Mouse (Mus musculus) CH12.LX (cell line): ENCODE data around the gene Fkbp9. TPM values are rescaled to one million over a fixed set of nuclear protein-coding genes. Genes with fewer than 3 reads are reported as not detected.

ENCODE experiments used
- DNase-seq: peaks from one replicate; pipeline ENCODE4 v3.0.0-alpha.2; 2013; ENCODE audit errors: extremely low read depth
- H3K27ac ChIP-seq: 2 replicates; pipeline ENCODE4 v1.5.1; 2012; ENCODE audit warnings: low read depth, mild to moderate bottlenecking, control low read depth, moderate library complexity; ENCODE audit not compliant: insufficient read depth
- H3K27me3 ChIP-seq: replicated peaks from 2 replicates; pipeline ENCODE3; 2012; ENCODE audit warnings: inconsistent platforms
- H3K36me3 ChIP-seq, 2 experiments: replicated peaks in 1 of 2; 2 replicates each; pipeline versions ENCODE3 to v1.6.1; 2012; ENCODE audit warnings: inconsistent platforms in 1 of 2, low read length in 1 of 2, mild to moderate bottlenecking in 1 of 2, mixed read lengths in 1 of 2, moderate library complexity in 1 of 2; ENCODE audit not compliant: control insufficient read depth in 1 of 2, insufficient read depth in 1 of 2
- H3K4me1 ChIP-seq, 2 experiments: 2 replicates each; pipeline ENCODE4 v1.6.1; 2012; ENCODE audit warnings: inconsistent platforms in 1 of 2, moderate library complexity in 1 of 2; ENCODE audit not compliant: insufficient read depth in 2 of 2, control insufficient read depth in 1 of 2
- H3K4me2 ChIP-seq: 2 replicates; pipeline ENCODE4 v1.6.1; 2012; ENCODE audit warnings: low read depth, mild to moderate bottlenecking, control low read depth; ENCODE audit not compliant: poor library complexity, insufficient read depth, severe bottlenecking
- H3K4me3 ChIP-seq, 3 experiments: fragments of 150-350 bp in 1 of 3; sonication (generic) in 1 of 3; replicated peaks in 1 of 3; 2 replicates each; pipeline versions ENCODE3 to v1.5.1; 2011 to 2012; ENCODE audit warnings: low read depth in 2 of 3, low read length in 2 of 3, mild to moderate bottlenecking in 2 of 3, moderate library complexity in 2 of 3, control low read depth in 1 of 3, improper control_type of control experiment in 1 of 3, inconsistent platforms in 1 of 3, mixed read lengths in 1 of 3; ENCODE audit not compliant: poor library complexity in 1 of 3
- H3K79me2 ChIP-seq: replicated peaks from 2 replicates; pipeline ENCODE4 v1.6.1; 2012; ENCODE audit warnings: mild to moderate bottlenecking, moderate library complexity; ENCODE audit not compliant: control insufficient read depth, poor library complexity, insufficient read depth, severe bottlenecking; ENCODE audit errors: extremely low read depth
- H3K9ac ChIP-seq: 2 replicates; pipeline ENCODE4 v1.6.1; 2012; ENCODE audit warnings: low read depth, mild to moderate bottlenecking, control low read depth, moderate library complexity; ENCODE audit not compliant: insufficient read depth
- H3K9me3 ChIP-seq: replicated peaks from 2 replicates; pipeline ENCODE3; 2012; ENCODE audit warnings: low read length, inconsistent platforms, mixed read lengths
- CHD2 ChIP-seq: IDR thresholded peaks from 2 replicates; pipeline ENCODE4 v1.6.1; 2011; ENCODE audit warnings: low read length, improper control_type of control experiment
- ETS1 ChIP-seq: conservative IDR thresholded peaks from 2 replicates; pipeline ENCODE4 v1.6.1; 2012; ENCODE audit warnings: low read depth, mild to moderate bottlenecking, inconsistent platforms, low read length, improper control_type of control experiment, moderate library complexity
- GABPA ChIP-seq: IDR thresholded peaks from 2 replicates; pipeline ENCODE4 v1.6.1; 2012; ENCODE audit warnings: low read depth, low read length, improper control_type of control experiment, inconsistent platforms; ENCODE audit not compliant: insufficient replicate concordance
- IRF4 ChIP-seq: IDR thresholded peaks from 2 replicates; pipeline ENCODE4 v1.6.1; 2014; ENCODE audit warnings: low read depth, mild to moderate bottlenecking, inconsistent platforms, low read length, improper control_type of control experiment
- KAT2A ChIP-seq: IDR thresholded peaks from 2 replicates; pipeline ENCODE4 v1.6.1; 2012; ENCODE audit warnings: low read length, improper control_type of control experiment, inconsistent platforms; ENCODE audit not compliant: insufficient replicate concordance
- MAX ChIP-seq: IDR thresholded peaks from 2 replicates; pipeline ENCODE4 v1.6.1; 2011; ENCODE audit warnings: low read length, improper control_type of control experiment
- MXI1 ChIP-seq: IDR thresholded peaks from 2 replicates; pipeline ENCODE4 v1.6.1; 2011; ENCODE audit warnings: mild to moderate bottlenecking, low read depth, low read length, improper control_type of control experiment
- NELFE ChIP-seq: IDR thresholded peaks from 2 replicates; pipeline ENCODE4 v1.6.1; 2011; ENCODE audit warnings: low read depth, low read length, improper control_type of control experiment
- NRF1 ChIP-seq: IDR thresholded peaks from 2 replicates; pipeline ENCODE4 v1.6.1; 2014; ENCODE audit warnings: low read depth, mild to moderate bottlenecking, inconsistent platforms, low read length, improper control_type of control experiment, moderate library complexity
- POLR2A ChIP-seq: IDR thresholded peaks from 2 replicates; pipeline ENCODE4 v1.6.1; 2011; ENCODE audit warnings: low read depth, mild to moderate bottlenecking, improper control_type of control experiment, low read length
- SIN3A ChIP-seq: IDR thresholded peaks from 2 replicates; pipeline ENCODE4 v1.6.1; 2012; ENCODE audit warnings: low read length, improper control_type of control experiment, inconsistent platforms
- TBP ChIP-seq: conservative IDR thresholded peaks from 2 replicates; pipeline ENCODE4 v1.6.1; 2011; ENCODE audit warnings: low read depth, low read length, improper control_type of control experiment
- USF2 ChIP-seq: conservative IDR thresholded peaks from 2 replicates; pipeline ENCODE4 v1.6.1; 2011; ENCODE audit warnings: low read depth, low read length, improper control_type of control experiment
- ZC3H11A ChIP-seq: IDR thresholded peaks from 2 replicates; pipeline ENCODE4 v1.6.1; 2012; ENCODE audit warnings: low read depth, mild to moderate bottlenecking, inconsistent platforms, low read length, improper control_type of control experiment
- ZKSCAN1 ChIP-seq: IDR thresholded peaks from 2 replicates; pipeline ENCODE4 v1.6.1; 2012; ENCODE audit warnings: low read depth, inconsistent platforms, low read length, improper control_type of control experiment, borderline replicate concordance
- ZMIZ1 ChIP-seq: IDR thresholded peaks from 2 replicates; pipeline ENCODE4 v1.6.1; 2012; ENCODE audit warnings: low read depth, mild to moderate bottlenecking, inconsistent platforms, low read length, improper control_type of control experiment
- dilution Hi-C: fragments of 300-500 bp; cut with MboI; formaldehyde crosslinking; loops from 2 replicates; pipeline ENCODE4 v1.14.3; 2020; ENCODE audit warnings: low sequenced_read_pairs; ENCODE audit not compliant: extremely low pct_unique_long_range_greater_than_20kb, extremely low pct_ligation_motif_present
- in situ Hi-C: fragments of 300-500 bp; cut with MboI; formaldehyde crosslinking; loops from 3 replicates; pipeline ENCODE4 v1.14.3; 2019; ENCODE audit warnings: low sequenced_read_pairs, low pct_ligation_motif_present, low pct_unique_long_range_greater_than_20kb, mixed read lengths
- polyA plus RNA-seq: library from polyadenylated mRNA; unstranded; fragments of >175 nt; gene quantifications from 2 replicates; pipeline ENCODE4 v1.2.1, GENCODE M21; 2012; ENCODE audit warnings: low read depth; ENCODE audit not compliant: insufficient read length
- total RNA-seq, 2 experiments: library from RNA; depleted of rRNA; stranded (reverse); fragments of 300-350 nt in 1 of 2; fragments of >200 nt in 1 of 2; gene quantifications; 2 replicates each; pipeline ENCODE4 v1.2.3; 2012 to 2014

Gene Fkbp9
- total and polyA plus RNA-seq, 3 experiments: 0.07 to 1.7 TPM; not detected in 1

DNA sequence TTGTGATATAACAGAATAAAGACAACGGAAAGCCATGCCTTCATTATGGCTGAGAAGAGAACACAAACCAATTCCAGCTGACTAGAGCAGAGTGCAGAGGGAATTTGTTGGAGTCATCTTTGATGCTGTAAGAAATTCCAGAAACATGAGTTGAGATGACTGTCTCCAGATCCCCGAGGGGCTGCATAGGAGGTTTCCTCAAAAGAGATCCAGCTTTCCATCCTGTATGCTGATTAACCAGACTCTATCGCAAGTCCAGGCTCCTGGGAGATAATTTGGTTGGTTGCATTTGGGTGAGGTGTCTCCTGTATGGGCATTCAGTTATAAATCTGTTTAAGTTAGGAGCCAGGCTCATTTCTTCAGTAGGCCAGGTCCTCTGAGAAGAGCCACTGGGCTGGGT, 5.8 kb downstream of the Fkbp9 start:
- in situ Hi-C loops: loop anchor here (25.0 kb wide), 1 partner anchor 275 kb away; the partner anchor contains the start of gene Vmn1r10
- no peaks in the 10 kb centered on the region for H3K36me3 ChIP-seq
- no peak overlapping the region for H3K4me2 ChIP-seq
- H3K9me3 ChIP-seq: no peaks in the 10 kb centered on the region
- no peak for DNase-seq
- no peak overlapping the region for H3K27ac ChIP-seq
- TF ChIP-seq POLR2A: no peak
- no peak for TF ChIP-seq IRF4
- TF ChIP-seq MXI1: no peak
- no peak for TF ChIP-seq SIN3A
- TF ChIP-seq GABPA: no peak
- no peak for TF ChIP-seq MAX
- TF ChIP-seq ZC3H11A: no peak
- TF ChIP-seq, all 38 proteins: peak for 0
- no peak overlapping the region for H3K4me3 ChIP-seq
- dilution Hi-C loops: no loop called here
- H3K9ac ChIP-seq: no peak overlapping the region
- H3K27me3 ChIP-seq: no peaks in the 10 kb centered on the region
- H3K4me1 ChIP-seq: peaks cover 0 to 10% of the 10 kb centered on the region in 2 experiments; a peak in 2 of 4 replicates
- no peaks in the 10 kb centered on the region for H3K79me2 ChIP-seq

GRCm38 (mm10) chr6:56843229-56843628, 11.4 kb downstream of the Fkbp9 start:
- Histone ChIP-seq H3K27ac (no peak overlapping the region), H3K4me1 (no peaks in the 10 kb centered on the region), H3K9me3 (no peaks in the 10 kb centered on the region), H3K79me2 (no peaks in the 10 kb centered on the region), H3K27me3 (no peaks in the 10 kb centered on the region), H3K36me3 (no peaks in the 10 kb centered on the region), H3K4me2 (no peak overlapping the region), H3K9ac (no peak overlapping the region), H3K4me3 (no peak overlapping the region)
- no peak for TF ChIP-seq USF2
- TF ChIP-seq ZMIZ1: no peak
- TF ChIP-seq TBP: no peak
- no peak for TF ChIP-seq IRF4
- TF ChIP-seq GABPA: no peak
- no peak for TF ChIP-seq ETS1
- no peak for TF ChIP-seq SIN3A
- no peak for TF ChIP-seq MXI1
- TF ChIP-seq KAT2A: no peak
- no peak for TF ChIP-seq NRF1
- TF ChIP-seq CHD2: no peak
- no peak for TF ChIP-seq ZKSCAN1
- no peak for TF ChIP-seq NELFE
- in situ Hi-C loops: loop anchor here (25.0 kb wide), 1 partner anchor 269 kb away; the partner anchor contains the start of gene Vmn1r10
- DNase-seq: no peak
- dilution Hi-C loops: no loop called here
